Mouse (Mus musculus) kidney, postnatal 14 days (tissue): ENCODE data around the gene Fam118b.

ENCODE experiments used
- DNase-seq: peaks from one replicate; pipeline ENCODE4 v3.0.0; 2022; ENCODE audit warnings: mixed read lengths

The Fam118b gene

GRCm38 (mm10) chr9:35262418-35262817 is 5.2 kb downstream of the Fam118b start:
- DNase-seq: no peak

GRCm38 (mm10) chr9:35257365-35257764 is 10.2 kb downstream of the Fam118b start:
- DNase-seq: no peak

GRCm38 (mm10) chr9:35249476-35249875 is 18.1 kb downstream of the Fam118b start:
- no peak for DNase-seq

GRCm38 (mm10) chr9:35247405-35247804 is 20.2 kb downstream of the Fam118b start:
- DNase-seq: no peak

- DNase-seq: no peak
Observed at GRCm38 (mm10) chr9:35239734-35240133, 27.9 kb downstream of the Fam118b start.

- no peak for DNase-seq
Observed at GRCm38 (mm10) chr9:35238915-35239571, 28.6 kb downstream of the Fam118b start.

GRCm38 (mm10) chr9:35238371-35238770 is 29.2 kb downstream of the Fam118b start:
- no peak for DNase-seq

- DNase-seq: no peak
Observed at GRCm38 (mm10) chr9:35235996-35236395, 31.6 kb downstream of the Fam118b start.

- no peak for DNase-seq
Observed at GRCm38 (mm10) chr9:35228671-35229070, 38.9 kb downstream of the Fam118b start.

- DNase-seq: no peak
Observed at GRCm38 (mm10) chr9:35223466-35223865, 44.1 kb downstream of the Fam118b start.

- DNase-seq: no peak
Observed at GRCm38 (mm10) chr9:35217963-35218362, 49.6 kb downstream of the Fam118b start.

GRCm38 (mm10) chr9:35211573-35212511 is 55.8 kb downstream of the Fam118b start:
- DNase-seq: peak; percentile 12

- peak; percentile 99 for DNase-seq
Observed at GRCm38 (mm10) chr9:35210542-35211474, 56.8 kb downstream of the Fam118b start, which contains the start of gene Foxred1. Gene Foxred1, minus strand, starts transcription at chr9:35211055.

- DNase-seq: no peak
Observed at GRCm38 (mm10) chr9:35204421-35204820, 63.2 kb downstream of the Fam118b start.

- no peak for DNase-seq
Observed at GRCm38 (mm10) chr9:35203536-35203935, 64.1 kb downstream of the Fam118b start.

- no peak for DNase-seq
Observed at GRCm38 (mm10) chr9:35200529-35201060, 67.0 kb downstream of the Fam118b start.

- DNase-seq: peak; percentile 93
Observed at GRCm38 (mm10) chr9:35199772-35200471, 67.7 kb downstream of the Fam118b start, which contains the start of the genes Srpr and Tirap. Gene Srpr, plus strand, starts transcription at chr9:35200175. Gene Tirap, minus strand, starts transcription at chr9:35200291.

- DNase-seq: no peak
Observed at GRCm38 (mm10) chr9:35198945-35199771, 68.4 kb downstream of the Fam118b start.

GRCm38 (mm10) chr9:35198351-35198750 is 69.3 kb downstream of the Fam118b start:
- no peak for DNase-seq

- DNase-seq: no peak
Observed at GRCm38 (mm10) chr9:35197625-35198024, 70.0 kb downstream of the Fam118b start.

GRCm38 (mm10) chr9:35194048-35194447 is 73.6 kb downstream of the Fam118b start:
- DNase-seq: no peak
